Mouse (Mus musculus): ENCODE results near the gene Tnfaip3. TPM values are rescaled to one million over a fixed set of nuclear protein-coding genes. Genes with fewer than 3 reads are reported as not detected.

The Tnfaip3 gene
- polyA plus RNA-seq, 1 experiment from 2014 or later, result 3.9 TPM

- Histone ChIP-seq H3K4me2 (replicated peaks) (no peak overlapping the region), H3K9me3 (no peaks in the 10 kb centered on the region), H3K27me3 (no peaks in the 10 kb centered on the region), H3K4me3 (no peak overlapping the region), H3K4me1 (no peaks in the 10 kb centered on the region; the same call in 1 of the 2 replicates), H3K9ac (no peak overlapping the region), H3K27ac (no peak overlapping the region), H3K36me3 (no peaks in the 10 kb centered on the region)
- WGBS, result 23% methylated on average over 2 of the region's 2 CpGs
- ATAC-seq (ENCODE audit: low FRiP score, low read depth), result no peak
These were observed 28.2 kb downstream of the Tnfaip3 start for GRCm38 (mm10) chr10:18987046-18987906.

GRCm38 (mm10) chr10:18985516-18985915 is 29.9 kb downstream of the Tnfaip3 start:
- Histone ChIP-seq H3K27me3 (no peaks in the 10 kb centered on the region), H3K4me1 (no peaks in the 10 kb centered on the region; the same call in 1 of the 2 replicates), H3K9me3 (no peaks in the 10 kb centered on the region), H3K4me2 (replicated peaks) (no peak overlapping the region), H3K4me3 (no peak overlapping the region), H3K9ac (no peak overlapping the region), H3K27ac (no peak overlapping the region), H3K36me3 (no peaks in the 10 kb centered on the region)
- 87% methylated on average over 3 of the region's 3 CpGs for WGBS
- no peak for ATAC-seq (ENCODE audit: low FRiP score, low read depth)

- Histone ChIP-seq H3K36me3 (no peaks in the 10 kb centered on the region), H3K27me3 (no peaks in the 10 kb centered on the region), H3K9ac (no peak overlapping the region), H3K4me2 (replicated peaks) (no peak overlapping the region), H3K4me1 (no peaks in the 10 kb centered on the region; the same call in 1 of the 2 replicates), H3K9me3 (no peaks in the 10 kb centered on the region), H3K27ac (no peak overlapping the region), H3K4me3 (no peak overlapping the region)
- no peak for ATAC-seq (ENCODE audit: low FRiP score, low read depth)
- WGBS, result 63% methylated on average over 6 of the region's 6 CpGs
These were observed 31.9 kb downstream of the Tnfaip3 start for GRCm38 (mm10) chr10:18983514-18983913.

GRCm38 (mm10) chr10:18974486-18974885 is 41.0 kb downstream of the Tnfaip3 start:
- Histone ChIP-seq H3K9ac (no peak overlapping the region), H3K9me3 (no peaks in the 10 kb centered on the region), H3K27ac (no peak overlapping the region), H3K4me1 (no peaks in the 10 kb centered on the region), H3K36me3 (no peaks in the 10 kb centered on the region), H3K4me2 (replicated peaks) (no peak overlapping the region), H3K4me3 (no peak overlapping the region), H3K27me3 (no peaks in the 10 kb centered on the region)
- ATAC-seq (ENCODE audit: low FRiP score, low read depth), result no peak
- 50% methylated on average over 3 of the region's 3 CpGs for WGBS

- Histone ChIP-seq H3K27me3 (no peaks in the 10 kb centered on the region), H3K9ac (no peak overlapping the region), H3K27ac (no peak overlapping the region), H3K4me3 (no peak overlapping the region), H3K36me3 (no peaks in the 10 kb centered on the region), H3K4me1 (no peaks in the 10 kb centered on the region), H3K9me3 (no peaks in the 10 kb centered on the region), H3K4me2 (replicated peaks) (no peak overlapping the region)
- 86% methylated on average over 10 of the region's 10 CpGs for WGBS
- ATAC-seq (ENCODE audit: low FRiP score, low read depth), result no peak
These were observed 48.6 kb downstream of the Tnfaip3 start for GRCm38 (mm10) chr10:18966893-18967292.

- no peaks in the 10 kb centered on the region for H3K4me1 ChIP-seq
- H3K9ac ChIP-seq, result no peak overlapping the region
- H3K36me3 ChIP-seq, result no peaks in the 10 kb centered on the region
- no peaks in the 10 kb centered on the region for H3K27me3 ChIP-seq
- 74% methylated on average over 4 of the region's 4 CpGs for WGBS
- no peak for ATAC-seq (ENCODE audit: low FRiP score, low read depth)
- no peak overlapping the region for H3K4me2 ChIP-seq (replicated peaks)
- H3K27ac ChIP-seq, result no peak overlapping the region
- H3K9me3 ChIP-seq, result no peaks in the 10 kb centered on the region
- H3K4me3 ChIP-seq, result no peak overlapping the region
These were observed 49.9 kb downstream of the Tnfaip3 start for GRCm38 (mm10) chr10:18965601-18966000.

- H3K36me3 ChIP-seq, result no peaks in the 10 kb centered on the region
- no peak for ATAC-seq (ENCODE audit: low FRiP score, low read depth)
- 71% methylated on average over 7 of the region's 7 CpGs for WGBS
- H3K9ac ChIP-seq, result no peak overlapping the region
- no peak overlapping the region for H3K27ac ChIP-seq
- H3K4me2 ChIP-seq (replicated peaks), result no peak overlapping the region
- no peaks in the 10 kb centered on the region for H3K27me3 ChIP-seq
- no peaks in the 10 kb centered on the region for H3K4me1 ChIP-seq
- H3K4me3 ChIP-seq, result no peak overlapping the region
- H3K9me3 ChIP-seq, result no peaks in the 10 kb centered on the region
These were observed 50.6 kb downstream of the Tnfaip3 start for GRCm38 (mm10) chr10:18964856-18965255.

GRCm38 (mm10) chr10:18959777-18960492 is 55.5 kb downstream of the Tnfaip3 start:
- H3K27me3 ChIP-seq, result no peaks in the 10 kb centered on the region
- H3K9me3 ChIP-seq, result no peaks in the 10 kb centered on the region

GRCm38 (mm10) chr10:18953706-18954071 is 61.8 kb downstream of the Tnfaip3 start:
- WGBS, result 16% methylated on average over 1 of the region's 1 CpGs
- no peak overlapping the region for H3K9ac ChIP-seq
- H3K4me2 ChIP-seq (replicated peaks), result no peak overlapping the region
- H3K27ac ChIP-seq, result no peak overlapping the region
- H3K27me3 ChIP-seq, result peaks cover 6% of the 10 kb centered on the region; the same call in 1 of the 2 replicates
- no peaks in the 10 kb centered on the region for H3K4me1 ChIP-seq
- no peaks in the 10 kb centered on the region for H3K9me3 ChIP-seq
- no peaks in the 10 kb centered on the region for H3K36me3 ChIP-seq
- no peak overlapping the region for H3K4me3 ChIP-seq
- no peak for ATAC-seq (ENCODE audit: low FRiP score, low read depth)

More at GRCm38 (mm10) chr10:18959777-18960492, 55.5 kb downstream of the Tnfaip3 start:
- ATAC-seq (ENCODE audit: low FRiP score, low read depth), result peak; percentile 71
- 65% methylated on average over 13 of the region's 14 CpGs for WGBS
- Histone ChIP-seq H3K36me3 (no peaks in the 10 kb centered on the region), H3K4me3 (no peak overlapping the region), H3K4me2 (replicated peaks) (no peak overlapping the region), H3K9ac (no peak overlapping the region), H3K27ac (no peak overlapping the region), H3K4me1 (no peaks in the 10 kb centered on the region)

- ATAC-seq (ENCODE audit: low FRiP score, low read depth), result no peak
These were observed 62.3 kb downstream of the Tnfaip3 start for GRCm38 (mm10) chr10:18953011-18953705.

More at GRCm38 (mm10) chr10:18953011-18953705, 62.3 kb downstream of the Tnfaip3 start:
- no peak overlapping the region for H3K27ac ChIP-seq
- H3K4me2 ChIP-seq (replicated peaks), result no peak overlapping the region
- H3K36me3 ChIP-seq, result no peaks in the 10 kb centered on the region
- no peaks in the 10 kb centered on the region for H3K9me3 ChIP-seq
- H3K9ac ChIP-seq, result no peak overlapping the region
- H3K4me3 ChIP-seq, result no peak overlapping the region
- H3K27me3 ChIP-seq, result peaks cover 6% of the 10 kb centered on the region; the same call in 1 of the 2 replicates
- no peaks in the 10 kb centered on the region for H3K4me1 ChIP-seq
